Mouse (Mus musculus) frontal cortex, postnatal 25 days (tissue): ENCODE measurements around the gene Entpd1.

Source experiments
- DNase-seq, 2 experiments: peaks; one replicate each; pipeline ENCODE4 v3.0.0; 2022; ENCODE audit warnings: low spot score in 2 of 2

Gene Entpd1

DNA sequence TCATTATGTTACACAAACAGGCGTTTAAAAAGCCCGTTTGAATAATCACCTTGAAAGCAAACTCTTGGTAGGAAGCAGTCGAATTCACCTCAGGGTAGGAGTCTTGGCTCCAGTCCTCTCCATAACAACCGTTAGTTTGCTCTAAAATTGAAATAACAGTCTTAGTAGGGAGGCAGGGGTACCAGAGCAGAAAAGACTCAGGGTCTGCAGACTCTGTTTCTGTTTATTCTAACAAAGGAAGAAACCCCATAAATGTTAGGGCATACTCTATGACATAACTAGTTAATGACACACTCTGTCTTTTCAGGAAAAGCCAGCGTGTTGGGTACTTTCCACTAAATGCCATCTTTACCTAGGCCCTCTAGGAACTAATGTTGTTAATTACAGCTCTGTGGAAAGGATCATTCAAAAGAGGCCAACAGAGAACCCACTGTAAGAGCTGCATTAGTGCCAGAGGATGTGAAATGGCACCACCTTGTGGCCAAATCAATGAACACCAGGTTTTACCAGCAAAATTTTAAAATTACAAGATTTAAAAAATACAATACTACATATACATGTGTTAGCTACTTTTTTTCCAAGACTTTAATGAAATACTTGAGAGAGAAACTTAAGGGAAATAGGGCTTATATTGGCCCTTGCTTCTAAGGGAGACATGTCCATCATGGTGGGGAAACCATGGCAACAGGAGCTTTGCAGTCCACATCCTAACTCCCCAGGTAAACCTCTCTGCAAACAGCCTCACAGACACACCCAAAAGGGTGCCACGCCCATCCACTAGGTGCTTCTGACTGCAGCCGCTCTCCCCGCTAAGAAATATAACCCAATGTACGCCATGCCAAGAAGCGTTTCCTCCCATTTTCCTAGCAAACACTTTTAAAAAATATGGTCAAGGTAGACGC lies 110.2 kb downstream of the Entpd1 start:
- peak in 1 of 2 experiments; percentile 46 for DNase-seq

DNA sequence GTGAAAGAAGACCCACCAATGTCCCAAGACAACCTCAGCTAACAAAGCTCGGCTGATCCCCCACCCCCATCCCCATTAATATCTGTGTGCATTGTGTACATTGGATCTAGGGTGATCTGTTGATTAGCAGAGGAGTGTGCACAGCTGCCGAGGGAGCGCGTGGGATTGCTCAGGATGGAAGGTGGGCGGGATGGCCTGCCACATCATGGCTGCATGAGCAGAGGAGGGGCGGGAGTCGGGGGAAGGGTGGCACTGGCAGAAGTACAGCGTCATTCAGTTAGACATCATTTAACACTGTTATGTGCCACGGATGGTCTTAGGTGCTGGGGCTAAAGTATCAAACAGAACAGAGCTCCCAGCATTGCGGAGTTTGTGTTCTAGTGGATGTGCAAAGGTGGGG lies 111.3 kb downstream of the Entpd1 start:
- no peak for DNase-seq

DNA sequence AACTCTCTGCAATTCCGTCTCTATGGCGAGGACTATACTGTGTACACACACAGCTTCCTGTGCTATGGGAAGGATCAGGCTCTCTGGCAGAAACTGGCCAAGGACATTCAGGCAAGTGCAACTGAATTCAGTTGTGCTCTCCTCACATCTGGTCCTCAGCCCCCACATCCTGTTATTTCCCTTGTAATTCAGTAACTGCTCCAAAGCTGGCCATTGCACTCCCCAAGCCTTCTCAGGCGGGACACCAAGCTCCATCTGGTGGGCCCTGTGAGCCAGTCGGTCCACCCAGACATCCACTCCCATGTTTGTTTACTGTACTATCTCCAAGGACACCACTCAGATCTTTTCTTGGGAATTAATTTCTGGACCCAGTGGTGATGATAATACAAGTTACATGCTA lies 114.0 kb downstream of the Entpd1 start:
- DNase-seq, result no peak

DNA sequence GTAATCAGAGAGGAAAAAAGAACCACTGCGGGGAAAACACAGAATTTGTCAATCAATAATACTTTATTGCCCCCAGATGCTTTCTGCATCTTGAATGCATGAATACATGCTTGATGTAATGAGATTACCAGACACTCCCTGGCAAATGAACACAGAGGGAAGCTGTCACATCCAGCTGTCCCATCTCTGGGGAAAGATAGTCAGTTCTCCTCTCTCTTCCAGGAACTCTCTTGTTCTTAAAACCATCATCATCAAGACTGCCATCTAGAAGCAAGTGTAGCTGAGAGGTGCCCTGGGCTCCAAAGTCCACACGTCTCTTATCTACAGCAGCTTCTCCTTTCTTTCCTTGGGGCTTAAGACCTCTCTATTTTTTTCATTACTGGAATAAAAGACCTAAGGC lies 114.4 kb downstream of the Entpd1 start:
- DNase-seq, result no peak

DNA sequence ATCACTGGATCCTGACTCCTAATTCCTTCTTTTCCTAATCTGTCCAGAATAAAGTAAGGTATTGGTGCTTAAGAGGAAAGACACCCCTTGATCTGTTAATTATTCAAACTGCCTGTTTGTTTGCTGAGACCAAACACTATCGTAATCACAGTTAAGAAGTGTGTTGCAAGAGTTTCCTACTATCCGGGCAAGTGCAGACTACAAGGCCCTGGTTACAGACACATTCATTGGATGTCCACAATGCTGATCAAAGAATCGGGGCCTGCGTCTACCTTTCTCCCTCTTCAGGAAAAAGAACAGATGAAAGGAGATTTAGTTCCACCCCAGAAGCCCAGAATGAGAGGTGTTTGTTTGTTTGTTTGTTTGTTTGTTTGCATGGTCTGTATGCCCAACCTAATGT lies 116.0 kb downstream of the Entpd1 start:
- DNase-seq, result no peak

DNA sequence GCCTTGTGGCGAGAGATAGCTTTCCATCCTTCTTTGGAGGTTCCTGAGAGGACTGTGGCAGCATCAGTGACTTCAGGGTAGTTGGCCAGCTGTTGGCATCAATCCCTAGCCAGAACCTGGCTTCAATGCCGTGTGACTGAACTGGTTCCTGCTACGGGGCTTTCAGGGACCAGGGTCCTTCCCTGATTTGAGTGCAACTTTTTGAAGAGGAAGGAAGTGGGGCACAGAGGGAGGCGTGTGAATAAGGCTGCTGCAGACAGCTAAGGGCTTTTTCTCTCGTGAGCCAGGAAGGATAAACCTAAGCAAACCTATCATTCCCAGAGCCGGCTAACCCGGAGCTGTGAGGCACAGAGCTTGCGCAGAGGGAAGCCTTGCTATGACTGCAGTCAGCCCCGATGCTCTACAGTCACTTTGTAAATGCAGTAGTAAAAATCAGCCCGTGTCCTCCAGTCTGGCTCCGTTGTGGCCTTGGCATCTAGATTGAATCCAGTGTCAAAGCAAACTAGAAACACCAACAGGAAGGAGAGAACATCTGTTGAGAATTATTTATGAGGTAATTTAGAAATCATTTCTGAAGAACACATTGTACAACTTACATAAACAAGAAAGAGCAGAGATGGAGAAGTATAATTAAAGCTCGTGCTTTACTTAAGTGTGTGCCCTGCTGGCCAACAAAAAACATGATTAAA lies 116.7 kb downstream of the Entpd1 start:
- DNase-seq, result no peak

DNA sequence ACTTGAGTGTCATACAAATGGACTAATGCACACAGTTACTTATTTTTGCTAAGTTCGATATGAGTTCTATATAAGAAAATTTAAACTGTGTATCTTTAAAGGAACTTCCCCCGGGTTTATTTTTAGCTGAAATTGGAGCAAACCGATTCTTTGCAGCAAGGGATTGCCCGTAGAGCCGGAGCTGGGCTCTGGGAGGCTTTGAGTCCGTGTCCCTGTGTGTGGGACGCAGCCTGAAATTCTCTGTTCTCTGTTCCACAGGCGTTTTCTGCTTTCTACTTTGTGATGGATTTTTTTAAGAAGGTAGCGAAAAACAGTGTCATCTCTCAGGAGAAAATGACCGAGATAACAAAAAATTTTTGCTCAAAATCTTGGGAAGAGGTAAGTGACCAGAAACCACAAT lies 121.2 kb downstream of the Entpd1 start:
- DNase-seq, result no peak

DNA sequence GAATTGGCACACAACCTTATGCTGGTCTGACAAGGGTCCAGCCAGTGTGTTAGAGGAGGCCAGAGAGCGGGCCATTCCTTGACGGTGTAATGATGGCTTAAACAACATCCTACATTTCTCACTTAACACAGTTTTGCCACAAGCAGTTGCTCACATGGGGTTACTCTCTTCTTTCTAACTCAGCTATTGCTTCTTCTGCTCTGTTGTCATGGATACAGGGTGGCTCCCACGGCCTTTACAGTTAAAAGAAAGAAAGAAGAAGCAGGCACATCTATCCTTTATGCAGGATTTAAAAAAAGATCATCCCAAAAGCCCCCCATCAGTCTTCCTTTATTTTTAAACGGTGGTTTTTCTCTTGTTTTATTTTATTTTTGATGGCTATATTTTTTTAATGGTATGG lies 121.7 kb downstream of the Entpd1 start:
- DNase-seq, result no peak

DNA sequence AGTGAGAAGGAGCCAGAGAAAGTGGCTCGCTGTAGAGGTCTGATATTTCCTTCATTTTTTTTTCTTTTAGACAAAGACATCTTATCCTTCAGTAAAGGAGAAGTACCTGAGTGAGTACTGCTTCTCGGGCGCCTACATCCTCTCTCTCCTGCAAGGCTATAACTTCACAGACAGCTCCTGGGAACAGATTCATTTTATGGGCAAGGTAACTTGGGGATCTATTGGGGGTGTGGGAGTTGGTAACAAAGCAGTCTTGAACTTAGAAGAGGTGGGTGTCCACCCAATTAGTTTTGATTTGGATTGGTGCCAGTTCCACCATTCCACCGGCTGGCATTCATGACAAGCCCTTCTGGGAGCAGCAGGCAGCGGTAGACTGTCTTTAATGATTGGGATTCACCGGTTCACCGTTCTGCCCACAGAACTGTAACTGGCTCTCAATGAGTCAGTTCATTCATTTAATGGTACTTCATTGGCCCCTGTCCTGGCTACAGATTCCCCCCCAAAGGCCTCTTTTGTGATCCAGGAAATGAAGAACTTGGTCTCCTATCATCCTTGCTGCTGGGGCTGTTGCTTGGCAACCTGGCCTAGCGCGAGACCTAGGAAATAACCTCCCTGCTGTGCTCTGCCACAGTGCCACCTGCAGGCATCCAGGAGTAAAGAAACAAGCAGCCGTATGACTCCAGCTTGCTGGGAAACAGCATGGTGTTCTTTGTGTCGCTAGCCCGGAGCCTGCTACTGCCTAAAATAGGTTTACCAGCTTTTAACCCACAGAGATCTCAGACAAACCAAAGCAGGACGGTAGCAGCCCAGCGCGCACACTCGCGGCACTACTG lies 124.7 kb downstream of the Entpd1 start:
- DNase-seq, result peak; percentile 35 to 66

DNA sequence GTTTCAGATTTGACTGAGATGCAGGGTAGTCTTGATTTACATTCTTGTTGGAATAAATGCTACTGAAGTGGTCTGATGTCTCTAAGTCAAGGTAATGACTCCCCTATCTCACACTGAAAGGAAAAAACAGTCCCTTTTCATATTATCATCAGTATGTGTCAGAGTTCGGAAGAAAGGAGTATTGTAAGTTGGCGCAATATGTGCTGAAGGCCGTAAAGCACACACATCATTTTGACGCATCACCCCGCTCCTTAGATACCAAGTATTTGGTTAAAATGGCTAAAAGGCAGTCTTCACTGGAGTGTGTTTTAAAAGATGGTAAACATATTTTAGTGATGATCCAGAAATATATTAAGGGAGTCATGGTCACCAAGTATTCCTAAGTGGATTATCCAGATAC lies 125.4 kb downstream of the Entpd1 start:
- DNase-seq, result no peak

DNA sequence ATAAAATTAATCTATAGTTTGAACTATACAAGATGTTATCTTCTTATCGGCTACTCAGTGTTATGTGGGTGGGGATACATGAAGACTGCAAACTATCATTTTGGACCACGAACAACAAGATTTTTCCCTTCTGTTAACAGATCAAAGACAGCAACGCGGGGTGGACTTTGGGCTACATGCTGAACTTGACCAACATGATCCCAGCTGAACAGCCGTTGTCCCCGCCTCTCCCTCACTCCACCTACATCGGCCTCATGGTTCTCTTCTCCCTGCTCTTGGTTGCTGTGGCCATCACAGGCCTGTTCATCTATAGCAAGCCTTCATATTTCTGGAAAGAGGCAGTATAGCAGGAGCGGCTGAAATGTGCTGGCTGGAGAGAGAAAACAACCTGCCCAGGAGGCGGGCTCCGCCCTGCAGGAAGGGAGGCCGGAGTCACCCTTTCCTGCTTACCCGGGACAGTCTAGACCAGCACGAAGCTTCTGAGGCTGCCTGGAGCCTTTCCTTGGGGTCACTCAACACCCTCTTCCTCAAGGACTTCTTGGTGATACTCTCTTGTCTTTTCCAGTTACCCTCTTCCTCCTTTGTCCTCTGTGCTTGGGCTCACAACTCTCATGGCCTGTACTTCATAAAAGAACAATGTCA lies 126.6 kb downstream of the Entpd1 start:
- DNase-seq, result no peak

DNA sequence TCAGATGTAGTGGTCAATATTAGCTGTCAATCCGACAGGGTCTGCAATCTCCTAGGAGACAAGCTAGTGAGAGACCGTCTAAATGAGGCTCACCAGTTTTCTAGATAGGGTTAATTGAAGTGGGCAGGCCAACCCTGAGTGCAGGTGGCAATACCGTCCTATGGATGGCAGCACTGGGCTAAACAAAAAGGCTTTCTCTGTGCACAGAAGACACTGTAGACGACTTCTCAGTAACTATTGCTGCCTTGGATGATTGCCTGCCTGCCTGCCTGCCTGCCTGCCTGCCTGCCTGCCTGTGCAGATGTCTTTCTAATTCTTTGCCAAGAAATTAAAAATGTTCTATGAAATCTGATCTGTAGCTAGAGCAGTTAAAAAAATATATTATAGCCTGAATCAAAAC lies 134.4 kb downstream of the Entpd1 start:
- no peak for DNase-seq

DNA sequence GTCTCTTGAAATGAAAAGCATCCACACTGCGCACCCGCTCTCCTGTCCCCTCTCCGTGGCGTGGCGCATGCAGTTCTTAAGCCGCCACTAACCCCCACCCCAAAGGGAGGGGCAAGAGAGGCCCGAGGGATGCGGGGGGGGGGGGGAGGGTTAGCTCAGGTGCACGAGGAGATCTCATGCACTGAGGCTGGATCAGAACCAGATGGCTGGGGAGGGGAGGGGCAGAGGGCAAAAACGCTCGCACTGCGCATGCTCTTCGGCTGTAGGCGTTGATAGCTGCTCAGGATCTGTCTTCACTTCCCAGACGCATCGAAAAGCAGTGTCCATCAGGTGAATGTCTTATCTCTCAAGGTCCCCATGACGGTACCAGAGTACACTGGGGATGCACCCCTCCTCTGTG lies 136.4 kb downstream of the Entpd1 start, which contains the start of gene Cc2d2b:
Cc2d2b (plus strand) TSS at position 195 of the 400 bp plus-strand sequence.
- DNase-seq, result no peak

DNA sequence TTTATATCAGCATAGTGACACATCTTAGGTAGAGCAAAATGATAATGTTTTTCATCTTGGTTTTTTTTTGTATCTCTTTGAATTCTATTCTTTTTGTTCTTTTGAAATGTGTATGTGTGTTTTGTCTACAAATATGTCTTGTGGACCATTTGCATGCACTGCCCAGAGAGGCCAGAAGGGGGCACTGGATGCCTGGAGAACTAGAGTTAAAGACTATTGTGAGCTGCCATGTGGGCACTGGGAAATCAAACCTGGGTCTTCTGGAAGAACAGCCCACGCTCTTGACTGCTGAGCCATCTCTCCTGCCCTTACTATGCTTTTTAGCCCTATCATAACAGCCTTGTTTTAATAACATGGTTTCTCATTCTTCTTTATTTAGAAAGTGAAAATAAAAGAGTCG lies 142.1 kb downstream of the Entpd1 start:
- DNase-seq, result no peak

DNA sequence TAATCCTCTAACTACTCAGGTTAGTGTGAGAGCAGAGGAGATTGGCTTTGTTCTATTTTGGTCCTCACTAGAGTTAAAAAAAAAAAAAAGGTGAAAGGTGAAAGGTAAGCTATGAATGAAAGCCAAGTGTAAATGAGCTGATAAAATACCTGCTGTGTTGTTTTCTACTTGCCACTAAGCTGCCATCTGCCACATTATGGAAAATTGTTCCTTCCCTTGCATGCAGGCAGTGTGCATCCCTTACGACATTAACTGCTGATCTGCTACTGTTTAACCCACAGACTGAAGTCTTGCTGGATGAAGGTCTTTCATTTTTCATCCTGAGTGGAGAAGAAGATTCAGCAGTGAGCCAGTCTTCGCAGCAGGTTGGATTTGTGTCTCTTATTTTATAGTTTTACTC lies 147.9 kb downstream of the Entpd1 start:
- no peak for DNase-seq

DNA sequence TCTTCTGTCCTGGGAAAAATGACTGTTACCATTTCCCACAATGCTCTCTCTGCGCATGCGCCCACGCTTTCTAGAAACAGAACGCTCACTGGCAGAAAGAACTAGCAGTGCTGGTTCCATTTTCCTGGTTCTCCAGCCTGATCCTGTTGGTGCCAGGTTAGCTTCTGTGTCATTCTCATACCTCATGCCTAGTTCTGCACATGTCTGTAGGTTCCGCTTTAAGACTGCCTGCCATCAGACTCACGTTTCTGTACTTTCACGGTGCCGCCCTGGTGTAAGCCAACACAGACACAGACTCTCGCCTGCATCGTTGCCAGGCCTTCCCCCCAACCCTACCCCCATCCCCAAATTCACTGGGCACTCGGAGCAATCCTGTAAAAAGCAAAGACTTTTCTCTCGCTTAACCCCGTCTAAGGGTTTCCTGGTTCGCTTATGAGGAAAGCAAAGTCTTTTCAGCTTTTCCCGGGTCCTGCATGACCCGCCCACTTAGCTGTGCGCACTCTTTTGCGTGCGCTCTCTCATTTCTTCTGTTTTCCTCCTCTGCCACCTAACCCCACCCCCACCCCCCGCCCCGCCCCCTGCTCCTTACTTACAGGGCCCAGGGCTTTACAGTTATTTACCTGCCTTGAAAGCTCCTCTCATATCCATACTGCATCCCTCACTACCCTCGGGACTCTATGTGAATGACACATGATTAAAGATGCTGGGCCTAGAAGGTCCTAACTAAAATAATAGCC lies 150.0 kb downstream of the Entpd1 start:
- DNase-seq, result peak in 1 of 2 experiments; percentile 31

DNA sequence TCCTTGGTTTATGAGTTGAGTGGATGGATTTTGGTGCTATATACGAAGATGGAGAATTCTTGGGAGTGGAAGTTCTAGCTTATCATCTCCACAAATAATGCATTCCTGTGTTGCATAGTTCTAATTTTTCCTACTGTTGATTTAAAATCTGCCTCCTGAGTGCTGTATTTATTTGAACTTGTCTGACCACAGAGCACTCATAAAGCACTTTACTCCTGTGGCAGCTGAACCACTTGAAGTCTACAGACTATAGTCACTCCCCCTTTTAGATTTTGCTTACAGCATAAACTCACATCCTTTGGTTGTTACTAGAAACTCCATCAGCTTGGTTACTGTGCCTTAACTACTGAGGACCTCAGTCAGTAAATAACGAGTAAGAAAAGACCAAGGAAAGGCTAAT lies 155.0 kb downstream of the Entpd1 start:
- DNase-seq, result no peak

DNA sequence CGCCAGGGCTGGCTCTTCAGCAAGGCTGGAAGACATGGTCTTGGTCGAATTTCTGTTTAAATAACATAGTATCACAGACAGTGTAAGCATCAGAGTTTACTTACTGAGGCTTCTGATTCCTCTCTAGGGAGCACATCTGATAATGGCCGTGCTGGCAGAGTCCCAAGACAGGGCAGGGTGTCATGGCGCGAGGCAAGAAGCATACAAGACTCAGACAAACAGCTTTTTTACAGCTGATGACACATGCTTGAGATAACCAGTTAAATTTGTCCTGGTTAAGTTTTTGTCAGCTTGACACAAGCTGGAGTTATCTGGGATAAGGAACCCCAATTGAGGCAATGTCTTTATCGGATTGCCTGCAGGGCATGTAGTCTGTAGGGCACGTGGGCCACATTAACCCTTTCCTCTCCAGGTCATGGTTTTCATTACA lies 157.2 kb downstream of the Entpd1 start:
- no peak for DNase-seq

DNA sequence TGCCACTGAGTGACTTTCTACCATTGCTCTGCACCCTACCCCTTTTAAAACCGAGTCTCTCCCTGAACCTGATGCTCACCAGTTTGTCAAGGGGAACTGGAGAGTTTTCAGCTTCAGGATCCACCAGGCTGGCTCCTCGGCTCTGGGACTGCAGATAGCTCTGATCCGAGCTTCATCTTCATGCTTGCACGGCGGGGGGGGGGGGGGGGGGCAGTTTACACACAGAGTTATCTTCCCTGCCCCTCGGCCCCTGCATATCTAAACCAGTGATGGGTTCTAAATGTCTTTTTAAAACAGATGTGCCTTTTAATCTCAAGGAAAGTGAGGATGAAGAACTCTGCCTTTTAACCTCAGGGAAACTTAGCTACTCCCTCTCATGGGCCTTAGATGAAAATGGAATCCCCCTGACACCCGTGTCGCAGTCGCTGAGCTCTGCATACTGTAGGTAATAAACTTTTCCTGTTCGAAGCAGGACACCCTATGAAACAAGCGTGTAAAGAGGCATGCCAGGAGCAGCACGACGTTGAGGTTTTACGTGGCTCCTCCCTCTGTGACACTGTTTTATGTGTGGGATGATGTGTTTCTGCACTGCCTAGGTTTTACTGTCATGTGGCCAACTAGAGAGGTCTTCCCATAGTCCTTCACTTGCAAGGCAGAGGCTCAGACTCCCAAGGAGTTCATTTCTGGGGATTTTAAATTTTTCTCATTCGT lies 176.0 kb downstream of the Entpd1 start:
- DNase-seq, result no peak

DNA sequence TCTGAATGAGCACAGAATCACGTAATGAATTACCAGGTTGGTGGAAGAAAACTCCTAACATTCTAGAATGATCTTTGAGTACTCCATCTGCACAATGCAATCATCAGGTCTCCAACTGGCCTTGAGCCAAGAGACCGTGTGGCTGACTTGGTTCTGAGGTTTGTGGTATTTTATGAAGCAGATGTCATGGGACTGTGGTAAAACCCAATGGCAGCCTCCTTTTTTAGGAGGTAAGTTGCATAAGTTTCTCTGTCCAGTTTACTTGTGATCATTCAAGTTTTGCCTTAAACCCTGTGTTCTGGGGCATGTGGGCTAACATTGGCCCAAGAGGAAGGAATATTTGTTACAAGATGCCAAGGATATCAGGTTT lies 176.5 kb downstream of the Entpd1 start:
- DNase-seq, result no peak
